Mouse (Mus musculus) olfactory bulb, adult 2 months (tissue): Measurements from ENCODE around the gene Skap1.

Experiments
- CTCF ChIP-seq: fragments of 200-500 bp; IDR thresholded peaks from 2 replicates; pipeline ENCODE4 v1.5.1; 2012; ENCODE audit warnings: low read depth, mild to moderate bottlenecking, low read length, moderate library complexity; ENCODE audit not compliant: insufficient read depth
- POLR2A ChIP-seq: fragments of 200-500 bp; IDR thresholded peaks from 2 replicates; pipeline ENCODE4 v1.6.1; 2012; ENCODE audit warnings: mild to moderate bottlenecking, low read depth, low read length, moderate library complexity; ENCODE audit not compliant: insufficient read depth

DNA sequence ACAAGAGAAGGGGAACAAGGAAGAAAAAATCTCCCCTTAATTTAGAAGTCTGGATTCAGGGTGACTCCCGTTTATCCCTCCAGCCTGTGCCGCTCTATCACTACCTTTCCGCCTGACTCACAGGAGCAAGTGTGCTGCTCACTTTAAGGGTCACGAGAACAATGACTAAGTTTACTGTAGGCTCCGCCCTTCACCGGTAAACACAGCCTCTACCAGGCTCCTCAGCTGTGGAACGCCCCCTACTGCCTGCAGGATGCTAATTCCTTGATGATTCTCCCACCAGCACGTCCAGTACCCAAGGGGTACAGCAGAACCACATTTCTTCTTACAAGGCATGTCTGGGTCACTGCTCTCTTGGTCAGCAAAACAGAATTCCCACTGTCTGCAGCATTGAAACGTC lies 158.4 kb downstream of the Skap1 start:
- TF ChIP-seq CTCF (no peak), POLR2A (no peak)
